Comparison of ENCODE assay signal across 17 mouse cellular contexts in the genomic region with DNA sequence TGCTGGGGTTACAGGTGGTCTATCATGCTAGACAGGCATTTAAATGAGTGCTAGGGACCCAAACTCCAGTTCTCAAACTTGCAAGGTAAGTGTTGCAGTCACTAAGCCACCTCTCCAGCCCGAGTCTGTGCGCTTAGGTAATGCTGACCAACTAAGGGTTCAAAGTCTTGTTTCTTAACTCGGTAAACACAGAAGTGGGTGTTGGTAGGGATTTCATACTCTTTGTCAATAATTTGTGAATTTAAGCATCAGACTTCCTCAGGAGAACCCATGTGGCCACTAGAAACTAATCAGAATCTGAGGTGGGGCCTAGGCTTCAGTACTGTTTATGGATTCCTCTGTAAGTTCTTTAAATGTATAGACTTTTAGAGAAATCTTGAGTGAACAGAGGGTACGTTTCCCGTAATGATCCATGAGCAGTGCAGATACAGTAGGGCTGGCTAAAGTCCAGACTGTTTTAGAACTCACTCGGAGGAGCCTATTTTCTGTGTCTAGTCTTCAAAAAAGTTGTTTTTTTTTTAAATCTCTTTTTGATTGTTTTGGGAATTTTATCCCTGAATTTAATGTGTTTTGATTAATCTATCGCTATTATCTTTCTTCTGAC. TPM values are rescaled to one million over a fixed set of nuclear protein-coding genes. Genes with fewer than 3 reads are reported as not detected.
A peak's percentile ranks its signal among the peaks of the same experiment; 100 is the strongest.
DNase-seq lines count a peak whose midpoint lies in the region; ATAC-seq and TF ChIP-seq lines count a peak whose summit lies in the region.
"Had no signal": no experiment of that assay in that cellular context is flagged by ENCODE, and none has a peak within 500 bp of the region (broad histone marks: within the 10 kb centered on the region; RNA-seq: fewer than 3 reads in every experiment).

No protein-coding gene starts in this region.

- no peak for TF ChIP-seq CTCF in bone marrow, adult 2 months (IDR thresholded peaks at IDR 0.05; ENCODE audit: control insufficient read depth, insufficient read depth, low read length)

- WGBS in bone marrow, adult 2 months: 66% methylated on average over 7 of the region's 7 CpGs
- 34% methylated on average over 7 of the region's 7 CpGs for WGBS in large intestine, adult 2 months
- WGBS in embryonic facial prominence, embryonic 10.5 days: 91% methylated on average over 7 of the region's 7 CpGs

- peak overlapping the region; percentile 57; the same call in 1 of the 2 replicates for H3K27ac ChIP-seq in bone marrow, adult 2 months (ENCODE audit: control insufficient read depth, insufficient read depth, low read depth, low read length, poor library complexity)
- no peak overlapping the region for H3K27ac ChIP-seq in embryonic facial prominence, embryonic 10.5 days (replicated peaks)
- H3K27ac ChIP-seq: forebrain, embryonic 10.5 days; gastrocnemius, adult 2 months; heart, adult 2 months; limb, embryonic 12.5 days; neural tube, embryonic 15.5 days had no signal

- no peaks in the 10 kb centered on the region for H3K9me3 ChIP-seq in embryonic facial prominence, embryonic 10.5 days
- H3K9me3 ChIP-seq: forebrain, embryonic 10.5 days; limb, embryonic 12.5 days; neural tube, embryonic 15.5 days had no signal

- H3K36me3 ChIP-seq in embryonic facial prominence, embryonic 10.5 days (replicated peaks): no peaks in the 10 kb centered on the region
- H3K36me3 ChIP-seq: forebrain, embryonic 10.5 days; limb, embryonic 12.5 days; neural tube, embryonic 15.5 days had no signal

- H3K4me3 ChIP-seq in bone marrow, adult 2 months (replicated peaks; ENCODE audit: control insufficient read depth, low read depth, low read length): no peak overlapping the region
- no peak overlapping the region for H3K4me3 ChIP-seq in embryonic facial prominence, embryonic 10.5 days
- H3K4me3 ChIP-seq: forebrain, embryonic 10.5 days; gastrocnemius, adult 2 months; heart, adult 2 months; limb, embryonic 12.5 days; neural tube, embryonic 15.5 days had no signal

- H3K27me3 ChIP-seq in embryonic facial prominence, embryonic 10.5 days (replicated peaks; ENCODE audit: low read depth, poor library complexity, severe bottlenecking): no peaks in the 10 kb centered on the region
- H3K27me3 ChIP-seq: limb, embryonic 12.5 days; neural tube, embryonic 15.5 days had no signal

- no peaks in the 10 kb centered on the region; the same call in 1 of the 2 replicates for H3K4me1 ChIP-seq in bone marrow, adult 2 months (ENCODE audit: control insufficient read depth, insufficient read depth, low read length)
- H3K4me1 ChIP-seq in embryonic facial prominence, embryonic 10.5 days: no peaks in the 10 kb centered on the region
- H3K4me1 ChIP-seq: forebrain, embryonic 10.5 days; limb, embryonic 12.5 days; neural tube, embryonic 15.5 days had no signal

- peak; percentile 65 for ATAC-seq in megakaryocyte progenitor cell, adult 5-6 weeks (replicated peaks; ENCODE audit: poor library complexity)

- peak; percentile 63 to 81 for DNase-seq in kidney, adult 8-10 months
- peak; percentile 59 for DNase-seq in large intestine, adult 2 months (ENCODE audit: low read depth, low spot score)
- DNase-seq in embryonic facial prominence, embryonic 10.5 days (ENCODE audit: low spot score): no peak
- no peak for DNase-seq in lung, postnatal 36 days
- no peak for DNase-seq in adrenal gland, adult 18-20 months (ENCODE audit: low spot score in 2 of 2)
- no peak for DNase-seq in cerebellum, adult 9-10 months
- DNase-seq: cerebellum, adult 11-12 months; gastrocnemius, adult 2 months; heart, adult 2 months; lung, postnatal 10 days; right cerebral cortex, adult 18-20 months; spleen, adult 18-20 months had no signal

- no peak for TF ChIP-seq POLR2A in bone marrow, adult 2 months (IDR thresholded peaks at IDR 0.05; ENCODE audit: borderline replicate concordance, control insufficient read depth, low read depth, low read length)

RNA-seq across cellular contexts. Expression of gene Fam107b, which starts 53.8 kb away (rescaled TPM):
- 61.6 and 71.1 TPM in 2 replicates for polyA plus RNA-seq in bone marrow, adult 2 months (2011; ENCODE audit: insufficient read depth, insufficient read length, low replicate concordance, missing spikeins)
- 27.6 and 30.6 TPM in 2 replicates for polyA plus RNA-seq in large intestine, adult 2 months (2012; rRNA removed)
- 1,007 and 1,094 TPM in 2 replicates for total RNA-seq in megakaryocyte progenitor cell, adult 5-6 weeks (2015)
- total RNA-seq in megakaryocyte progenitor cell, adult 5-6 weeks (2017): 622 and 1,143 TPM in 2 replicates
- 53.8 and 60.4 TPM in 2 replicates for polyA plus RNA-seq in embryonic facial prominence, embryonic 10.5 days (2016; fragmentation: Nextera tagmentation; extraction: Ambion mirVana)
- total RNA-seq in adrenal gland, adult 18-20 months (2021): 10 to 100 TPM; 11.2 to 19.0 TPM

Comparison
In these comparisons a context has a peak if more than half of its experiments do, and no peak if none do; other contexts are left out.
1. DNase-seq: peak in kidney, adult 8-10 months (2 of 2) and large intestine, adult 2 months (single experiment); none in embryonic facial prominence, embryonic 10.5 days (single experiment), lung, postnatal 36 days (single experiment), adrenal gland, adult 18-20 months (0 of 2) and cerebellum, adult 9-10 months (single experiment).